Mouse (Mus musculus): ENCODE data around the gene Cacna2d2.
A peak's percentile ranks its signal among the peaks of the same experiment; 100 is the strongest.

Cacna2d2 gene

DNA sequence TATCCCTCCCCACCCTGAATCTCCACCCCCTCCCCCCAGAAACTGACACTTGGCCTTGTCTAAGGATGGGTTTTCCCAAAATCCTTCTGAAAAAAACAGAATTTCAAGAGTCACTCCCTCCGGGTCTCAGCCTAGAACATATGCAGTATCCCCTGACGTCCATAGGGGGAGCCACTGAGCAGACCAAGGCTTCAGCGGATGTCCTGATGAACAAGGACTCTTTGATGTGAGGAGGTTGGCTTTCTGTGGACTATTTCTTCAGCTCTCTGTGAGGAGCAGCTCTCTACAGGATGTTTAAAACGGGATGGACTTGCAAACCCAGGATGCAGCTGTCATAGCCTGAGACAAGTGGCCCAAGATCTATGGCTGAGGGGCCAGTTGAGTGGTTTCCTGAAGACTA lies 53.1 kb downstream of the Cacna2d2 start:
- peak in 1 of 2 experiments; percentile 65 for DNase-seq (ENCODE audit: inconsistent age in 2 of 2, low spot score in 1 of 2)

GRCm38 (mm10) chr9:107453151-107453550 lies 53.7 kb downstream of the Cacna2d2 start:
- no peak for DNase-seq (ENCODE audit: inconsistent age in 2 of 2, low spot score in 1 of 2)

GRCm38 (mm10) chr9:107456667-107457066 lies 57.3 kb downstream of the Cacna2d2 start:
- DNase-seq (ENCODE audit: inconsistent age in 2 of 2, low spot score in 1 of 2): no peak

DNA sequence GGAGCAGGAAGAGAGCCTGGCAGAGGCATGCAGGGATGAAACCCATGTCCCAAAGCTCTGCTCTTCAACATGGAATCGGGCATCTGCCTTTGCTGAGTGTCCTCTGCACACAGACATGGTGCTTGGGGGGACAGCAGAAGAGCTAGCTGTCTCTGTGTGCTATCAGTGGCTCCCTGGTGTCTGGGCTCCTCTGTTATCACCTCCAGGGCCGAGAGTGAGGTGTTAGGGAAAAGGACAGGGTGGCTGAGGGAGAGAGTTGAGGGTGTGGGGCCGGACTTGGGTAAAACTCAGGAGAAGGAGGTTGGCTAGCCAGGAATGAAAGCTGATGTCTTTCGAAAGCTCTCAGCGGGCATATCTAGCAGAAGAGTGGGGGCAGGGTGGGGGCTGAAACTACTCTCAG lies 63.5 kb downstream of the Cacna2d2 start:
- no peak for DNase-seq (ENCODE audit: inconsistent age in 2 of 2, low spot score in 1 of 2)

GRCm38 (mm10) chr9:107463509-107463908 lies 64.1 kb downstream of the Cacna2d2 start:
- peak; percentile 84 to 94 for DNase-seq (ENCODE audit: inconsistent age in 2 of 2, low spot score in 1 of 2)

- DNase-seq (ENCODE audit: inconsistent age in 2 of 2, low spot score in 1 of 2): no peak
Measured at GRCm38 (mm10) chr9:107464130-107464529, 64.7 kb downstream of the Cacna2d2 start.

GRCm38 (mm10) chr9:107465657-107466056 lies 66.2 kb downstream of the Cacna2d2 start:
- DNase-seq (ENCODE audit: inconsistent age in 2 of 2, low spot score in 1 of 2): no peak

- DNase-seq (ENCODE audit: inconsistent age in 2 of 2, low spot score in 1 of 2): peak; percentile 15 to 51
Measured at GRCm38 (mm10) chr9:107469213-107469795, 69.9 kb downstream of the Cacna2d2 start.

DNA sequence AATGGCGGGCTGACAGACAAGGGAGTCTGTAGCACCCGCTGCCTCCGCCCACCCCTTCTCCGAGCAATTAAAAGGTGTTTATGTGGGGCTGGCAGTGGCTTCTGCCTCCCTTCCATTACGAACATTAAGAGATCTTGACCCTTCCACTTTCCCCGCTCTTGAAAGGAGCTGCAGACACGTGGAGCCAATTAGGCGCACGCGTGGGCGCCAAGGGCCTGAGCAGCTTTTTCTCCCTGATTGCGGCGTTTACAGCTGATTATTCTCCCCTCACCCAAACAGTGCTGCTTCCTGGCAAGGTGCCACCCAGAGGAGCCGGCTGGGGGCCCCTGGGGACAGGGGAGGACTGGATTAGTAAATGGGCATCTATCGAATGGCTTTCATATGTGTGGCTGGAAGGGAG lies 71.0 kb downstream of the Cacna2d2 start:
- no peak for DNase-seq (ENCODE audit: inconsistent age in 2 of 2, low spot score in 1 of 2)

DNA sequence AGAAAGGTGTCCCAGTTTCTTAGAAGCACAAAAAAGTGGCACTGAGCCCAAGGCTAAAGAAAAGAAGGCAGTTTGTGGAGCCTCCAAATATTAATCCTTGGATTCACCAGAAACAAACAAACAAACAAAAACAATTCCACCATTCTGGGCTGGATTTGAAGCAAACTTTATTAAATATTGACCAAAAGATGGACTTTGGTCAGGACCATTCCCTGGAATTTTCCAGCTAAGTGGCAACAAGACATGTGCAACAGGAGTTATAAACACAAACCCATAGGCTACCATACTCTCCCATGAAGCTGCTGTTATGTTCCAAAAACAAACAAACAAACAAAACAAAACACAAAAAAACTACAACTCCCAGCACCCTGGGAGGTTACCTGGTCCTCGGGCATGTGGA lies 74.6 kb downstream of the Cacna2d2 start:
- no peak for DNase-seq (ENCODE audit: inconsistent age in 2 of 2, low spot score in 1 of 2)

DNA sequence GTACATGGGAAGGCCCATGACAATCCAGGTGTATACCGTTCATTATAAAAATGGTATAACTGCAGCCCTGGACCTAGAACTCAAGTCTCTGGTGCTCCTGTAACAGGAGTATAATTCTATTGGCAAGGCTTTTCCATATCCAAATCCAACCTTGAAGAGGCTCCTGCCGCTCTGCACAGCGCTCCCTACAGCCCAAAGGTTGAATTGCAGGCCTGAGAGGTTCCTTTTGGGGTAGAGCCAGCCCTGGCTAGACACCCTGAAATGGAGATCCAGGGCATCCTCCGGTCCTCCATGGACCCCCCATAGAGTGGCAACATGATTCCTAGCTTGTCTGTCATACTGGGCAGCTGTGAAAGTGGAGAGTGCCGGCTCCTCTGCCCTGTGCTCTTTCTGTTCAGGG lies 79.6 kb downstream of the Cacna2d2 start:
- no peak for DNase-seq (ENCODE audit: inconsistent age in 2 of 2, low spot score in 1 of 2)

- DNase-seq (ENCODE audit: inconsistent age in 2 of 2, low spot score in 1 of 2): no peak
Measured at GRCm38 (mm10) chr9:107479593-107479992, 80.2 kb downstream of the Cacna2d2 start.

GRCm38 (mm10) chr9:107480477-107481069 lies 81.2 kb downstream of the Cacna2d2 start:
- DNase-seq (ENCODE audit: inconsistent age in 2 of 2, low spot score in 1 of 2): no peak

DNA sequence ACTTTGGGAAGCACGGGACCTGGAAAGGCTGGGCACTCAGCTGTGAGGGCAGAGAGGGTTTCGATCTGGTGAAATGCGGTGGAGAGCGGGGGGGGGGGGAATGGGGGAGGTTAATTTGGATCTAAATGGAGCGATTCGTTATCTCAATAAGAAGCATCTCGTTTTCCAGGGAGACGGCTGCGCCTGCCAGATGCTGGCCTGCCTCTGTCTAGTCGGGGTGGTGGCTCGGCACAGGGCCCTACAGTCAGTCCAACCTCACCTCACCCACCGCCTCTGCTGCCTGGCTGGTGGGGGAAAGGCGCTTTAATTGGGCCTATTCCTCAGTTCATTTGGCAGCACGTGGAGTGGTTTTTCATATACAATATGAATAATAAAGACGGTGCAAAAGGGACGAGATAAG lies 81.9 kb downstream of the Cacna2d2 start:
- DNase-seq (ENCODE audit: inconsistent age in 2 of 2, low spot score in 1 of 2): no peak

- no peak for DNase-seq (ENCODE audit: inconsistent age in 2 of 2, low spot score in 1 of 2)
Measured at GRCm38 (mm10) chr9:107482004-107482403, 82.6 kb downstream of the Cacna2d2 start.

DNA sequence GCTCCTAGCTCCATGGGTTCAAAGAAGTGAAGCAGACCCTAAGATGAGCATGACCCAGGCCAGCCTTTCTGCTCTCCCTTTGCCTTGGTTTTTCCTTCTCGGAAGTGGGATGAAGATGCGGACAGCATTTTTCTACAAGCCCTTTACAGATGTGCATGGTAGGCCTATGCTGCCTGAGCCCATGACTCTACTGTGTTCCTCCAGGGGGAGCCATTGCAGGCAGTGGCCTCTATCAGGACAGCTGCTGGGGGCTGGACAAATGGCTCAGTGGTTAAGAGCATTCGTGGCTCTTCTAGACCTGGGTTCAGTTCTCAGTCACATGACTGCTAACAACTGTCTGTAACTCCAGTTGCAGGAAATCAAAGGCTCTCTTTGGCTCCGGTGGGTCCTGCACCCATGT lies 83.4 kb downstream of the Cacna2d2 start:
- DNase-seq (ENCODE audit: inconsistent age in 2 of 2, low spot score in 1 of 2): no peak

- no peak for DNase-seq (ENCODE audit: inconsistent age in 2 of 2, low spot score in 1 of 2)
Measured at GRCm38 (mm10) chr9:107483714-107484113, 84.3 kb downstream of the Cacna2d2 start.

GRCm38 (mm10) chr9:107484302-107484701 lies 84.9 kb downstream of the Cacna2d2 start:
- no peak for DNase-seq (ENCODE audit: inconsistent age in 2 of 2, low spot score in 1 of 2)

GRCm38 (mm10) chr9:107484766-107485165 lies 85.4 kb downstream of the Cacna2d2 start:
- no peak for DNase-seq (ENCODE audit: inconsistent age in 2 of 2, low spot score in 1 of 2)

GRCm38 (mm10) chr9:107486086-107486485 lies 86.7 kb downstream of the Cacna2d2 start:
- DNase-seq (ENCODE audit: inconsistent age in 2 of 2, low spot score in 1 of 2): no peak

DNA sequence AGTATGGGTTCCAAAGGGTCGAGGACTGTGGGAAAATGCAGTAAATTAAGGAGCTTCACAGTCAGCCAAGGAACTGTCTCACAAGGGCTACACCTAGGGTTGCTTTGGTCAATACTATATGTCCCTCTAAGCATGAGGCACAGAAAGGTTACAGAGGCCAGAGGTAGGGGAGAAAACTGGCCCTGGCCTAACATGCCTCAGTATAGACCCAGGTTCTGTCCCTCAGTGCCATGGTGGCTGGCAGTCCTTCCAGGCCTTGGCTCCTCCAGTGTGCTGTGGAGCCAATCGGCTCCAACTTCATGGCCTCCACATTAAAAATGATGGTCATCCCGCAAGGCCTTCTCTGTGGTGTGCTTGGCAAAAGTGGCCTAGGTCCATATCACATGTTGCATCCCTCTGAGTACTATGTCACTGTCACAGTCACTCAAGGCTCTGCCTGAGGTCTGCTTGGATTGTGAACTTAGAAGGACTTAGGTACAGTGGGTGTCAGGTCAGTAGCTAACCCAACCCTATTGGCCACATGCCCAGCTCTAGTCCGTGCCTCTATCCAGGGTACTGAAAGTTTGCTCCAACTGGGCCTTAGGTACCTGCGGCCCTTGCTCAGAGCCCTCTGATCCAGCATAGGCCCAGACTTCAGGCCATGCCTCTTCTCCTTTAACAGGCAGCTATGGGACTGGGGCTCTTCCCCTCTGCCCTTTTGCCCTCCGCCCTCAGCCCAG lies 87.3 kb downstream of the Cacna2d2 start:
- DNase-seq (ENCODE audit: inconsistent age in 2 of 2, low spot score in 1 of 2): peak in 1 of 2 experiments; percentile 59

DNA sequence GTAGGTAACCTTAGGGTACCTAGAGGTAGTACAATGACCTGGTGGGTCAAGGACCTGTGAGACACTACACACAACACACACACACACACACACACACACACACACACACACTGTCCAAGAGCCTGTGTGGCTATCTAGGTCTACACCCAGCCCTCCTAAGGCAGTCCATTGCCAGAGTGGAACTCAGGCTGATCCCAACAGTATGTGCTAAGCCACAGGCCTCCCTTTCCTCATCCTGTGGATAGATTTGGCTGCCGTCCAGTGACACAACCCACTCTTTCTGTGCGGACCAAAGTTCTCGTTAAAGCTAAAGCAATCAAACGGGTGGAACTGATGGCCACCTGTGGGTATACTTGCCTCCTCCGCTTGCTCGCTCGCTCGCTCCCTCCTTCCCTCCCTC lies 90.7 kb downstream of the Cacna2d2 start:
- no peak for DNase-seq (ENCODE audit: inconsistent age in 2 of 2, low spot score in 1 of 2)

Data from adrenal gland, adult (tissue).